Mouse (Mus musculus) midbrain, embryonic 10.5 days (tissue): ENCODE measurements around the gene Asah2. TPM values are rescaled to one million over a fixed set of nuclear protein-coding genes. Genes with fewer than 3 reads are reported as not detected.

Source experiments
- DNase-seq: peaks from one replicate; pipeline ENCODE4 v3.0.0-alpha.2; 2017; ENCODE audit warnings: low spot score
- H3K27ac ChIP-seq: fragments of 300-500 bp; sonication (generic); replicated peaks from 2 replicates; pipeline ENCODE4 v1.5.1; 2016; ENCODE audit warnings: mild to moderate bottlenecking
- H3K27me3 ChIP-seq: fragments of 300-500 bp; sonication (generic); 2 replicates; pipeline ENCODE4 v1.6.1; 2016; ENCODE audit warnings: low read depth, mild to moderate bottlenecking; ENCODE audit not compliant: poor library complexity, severe bottlenecking
- H3K36me3 ChIP-seq: fragments of 300-500 bp; sonication (generic); 2 replicates; pipeline ENCODE4 v1.6.1; 2016; ENCODE audit warnings: mild to moderate bottlenecking, moderate library complexity
- H3K4me1 ChIP-seq: fragments of 300-500 bp; sonication (generic); 2 replicates; pipeline ENCODE4 v1.6.1; 2016
- H3K4me3 ChIP-seq: fragments of 300-500 bp; sonication (generic); 2 replicates; pipeline ENCODE4 v1.5.1; 2016; ENCODE audit warnings: mild to moderate bottlenecking, moderate library complexity
- H3K9me3 ChIP-seq: fragments of 300-500 bp; sonication (generic); replicated peaks from 2 replicates; pipeline ENCODE4 v1.6.1; 2016; ENCODE audit warnings: mild to moderate bottlenecking
- WGBS: fragments of 180-500 bp; shearing (Covaris S2); methylation state at CpG from one replicate; pipeline ENCODE4 v1.1.7; 2016; 5-methylcytosine and 5-hydroxymethylcytosine counted together
- polyA plus RNA-seq: library from polyadenylated mRNA; unstranded; fragments of >200 nt; fragmentation: Nextera tagmentation; extraction: Ambion mirVana; gene quantifications from 2 replicates; pipeline ENCODE4 v1.2.1, GENCODE M21; 2016

Asah2 gene
- polyA plus RNA-seq, 1 experiment from 2014 or later, result 0.23 TPM

DNA sequence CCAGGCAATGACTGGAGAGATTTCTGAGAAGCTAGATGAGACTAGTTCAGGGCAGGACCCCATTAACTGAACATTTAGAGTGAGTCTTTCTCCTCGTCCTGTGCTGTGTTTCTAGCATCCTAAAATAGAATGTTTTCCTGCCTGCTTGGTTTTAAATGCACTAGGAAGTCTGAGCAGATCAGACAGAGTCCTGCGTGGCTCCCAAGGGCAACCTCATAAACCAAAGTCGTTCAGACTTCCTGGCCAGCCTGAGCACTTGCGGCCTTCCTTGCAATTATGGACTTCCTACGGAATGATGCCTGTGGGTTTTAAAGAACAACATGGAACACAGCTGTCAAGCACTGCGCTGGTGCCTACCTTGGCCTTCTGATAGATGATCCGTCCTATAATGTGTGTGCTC is 89.4 kb downstream of the Asah2 start:
- no peak overlapping the region for H3K27ac ChIP-seq
- no peak for DNase-seq
- no peaks in the 10 kb centered on the region for H3K4me1 ChIP-seq
- no peaks in the 10 kb centered on the region for H3K9me3 ChIP-seq
- no peaks in the 10 kb centered on the region for H3K36me3 ChIP-seq
- 82% methylated on average over 7 of the region's 7 CpGs for WGBS
- no peaks in the 10 kb centered on the region for H3K27me3 ChIP-seq
- no peak overlapping the region for H3K4me3 ChIP-seq

DNA sequence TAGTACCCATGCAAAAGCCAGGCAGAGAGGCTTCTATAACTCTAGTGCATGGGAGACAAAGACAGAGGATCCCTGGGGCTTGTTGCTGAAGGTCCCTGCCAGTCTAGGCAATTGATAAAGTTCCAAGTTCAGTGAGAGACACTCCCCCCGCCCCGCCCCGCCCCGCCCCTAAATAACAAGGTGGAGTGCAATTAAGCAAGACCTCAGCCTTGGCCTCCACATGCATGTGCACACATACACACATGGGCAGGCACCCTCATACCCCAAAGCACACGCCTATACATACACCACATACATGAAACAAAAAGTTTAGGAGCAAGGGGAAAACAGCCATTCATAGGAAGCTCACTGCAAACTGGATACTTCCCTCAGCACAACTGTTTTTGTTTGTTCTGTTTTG is 90.0 kb downstream of the Asah2 start:
- DNase-seq, result no peak
- Histone ChIP-seq H3K4me3 (no peak overlapping the region), H3K27ac (no peak overlapping the region), H3K9me3 (no peaks in the 10 kb centered on the region), H3K27me3 (no peaks in the 10 kb centered on the region), H3K4me1 (no peaks in the 10 kb centered on the region), H3K36me3 (no peaks in the 10 kb centered on the region)
- WGBS, result 81% methylated on average over 5 of the region's 5 CpGs

DNA sequence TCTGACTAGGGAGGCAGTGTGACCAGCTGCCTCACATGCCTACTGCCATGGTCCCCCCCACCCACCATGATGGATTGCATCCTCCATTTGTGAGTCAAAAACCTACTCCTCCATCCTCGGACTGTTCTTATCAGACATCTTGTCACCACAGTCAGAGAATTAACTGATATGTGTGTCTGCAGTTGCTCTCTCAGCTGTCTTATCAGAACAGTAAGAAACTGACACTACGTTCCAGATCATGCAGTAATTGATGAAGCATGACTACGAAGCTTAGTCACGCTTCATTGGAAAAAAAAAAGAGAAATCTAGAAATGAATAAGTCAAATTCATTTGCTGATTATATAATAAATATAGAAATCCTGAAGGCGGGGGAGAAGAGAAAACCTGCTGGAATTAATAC is 105.4 kb downstream of the Asah2 start:
- Histone ChIP-seq H3K9me3 (no peaks in the 10 kb centered on the region), H3K27ac (no peak overlapping the region), H3K4me3 (no peak overlapping the region), H3K36me3 (no peaks in the 10 kb centered on the region), H3K27me3 (no peaks in the 10 kb centered on the region), H3K4me1 (no peaks in the 10 kb centered on the region)
- DNase-seq, result no peak
- WGBS, result 86% methylated on average over 5 of the region's 5 CpGs

DNA sequence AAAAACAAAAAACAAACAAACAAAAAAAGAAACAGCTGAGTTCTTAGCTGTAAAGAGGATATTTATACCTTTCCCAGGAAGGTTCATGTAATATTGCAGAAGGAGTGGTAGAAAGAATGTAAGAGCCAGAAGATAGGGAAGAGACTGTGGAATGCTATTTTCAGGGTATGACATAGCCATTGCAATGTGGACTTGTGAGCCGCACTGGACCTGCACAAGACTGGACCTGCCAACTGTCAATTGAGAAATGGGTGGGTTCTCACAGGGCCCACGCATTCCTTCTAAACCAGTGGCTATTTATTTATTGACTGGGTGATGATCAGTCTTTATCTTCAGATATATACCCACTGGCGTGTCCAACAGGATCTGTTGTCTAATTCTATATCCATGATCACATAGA is 111.1 kb downstream of the Asah2 start:
- H3K36me3 ChIP-seq, result no peaks in the 10 kb centered on the region
- whole genome bisulfite sequencing, result 95% methylated on average over 3 of the region's 3 CpGs
- no peak overlapping the region for H3K4me3 ChIP-seq
- no peaks in the 10 kb centered on the region for H3K4me1 ChIP-seq
- DNase-seq, result no peak
- H3K9me3 ChIP-seq, result no peaks in the 10 kb centered on the region
- no peak overlapping the region for H3K27ac ChIP-seq
- H3K27me3 ChIP-seq, result no peaks in the 10 kb centered on the region

DNA sequence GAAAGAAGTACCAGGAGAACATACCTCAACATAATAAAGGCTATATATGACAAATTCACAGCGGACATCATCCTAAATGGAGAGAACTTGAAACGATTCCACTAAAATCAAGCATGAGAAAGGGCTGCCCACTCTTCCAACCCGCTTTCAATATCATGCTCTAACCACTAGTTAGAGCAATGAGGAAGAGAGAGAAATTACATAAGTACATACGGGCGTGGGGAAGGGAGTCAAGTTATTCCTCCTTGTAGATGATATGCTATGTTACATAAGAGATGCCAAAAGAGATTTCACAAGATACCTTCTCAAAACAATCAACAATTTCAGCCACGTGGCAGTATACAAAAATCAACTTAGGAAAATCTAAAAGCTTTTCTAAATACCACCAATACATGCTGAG is 117.0 kb downstream of the Asah2 start:
- H3K27me3 ChIP-seq, result no peaks in the 10 kb centered on the region
- no peaks in the 10 kb centered on the region for H3K36me3 ChIP-seq
- 92% methylated on average over 6 of the region's 6 CpGs for WGBS
- no peak for DNase-seq
- H3K4me3 ChIP-seq, result no peak overlapping the region
- H3K9me3 ChIP-seq, result no peaks in the 10 kb centered on the region
- no peaks in the 10 kb centered on the region for H3K4me1 ChIP-seq
- no peak overlapping the region for H3K27ac ChIP-seq

DNA sequence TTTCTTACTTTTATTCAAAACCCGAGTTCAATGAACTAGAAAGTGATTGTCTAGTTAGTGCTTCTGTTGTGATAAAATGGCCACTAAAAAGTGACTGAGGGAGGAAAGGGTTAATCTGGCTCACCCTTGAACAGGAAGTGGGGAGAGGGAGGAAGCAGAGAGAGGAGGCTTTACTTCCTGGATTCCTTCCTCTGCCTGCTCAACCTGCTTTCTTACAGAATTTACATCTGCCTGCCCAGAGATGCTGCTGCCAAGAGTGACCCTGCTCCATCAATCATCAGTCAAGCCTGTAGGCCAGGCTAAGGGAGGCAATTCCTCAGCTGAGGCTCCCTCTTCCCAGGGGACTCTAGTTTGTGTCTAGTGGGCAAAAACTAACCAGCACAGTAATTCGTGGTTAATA is 132.1 kb downstream of the Asah2 start:
- H3K27ac ChIP-seq, result no peak overlapping the region
- no peak for DNase-seq
- H3K4me3 ChIP-seq, result no peak overlapping the region
- no peaks in the 10 kb centered on the region for H3K36me3 ChIP-seq
- 77% methylated on average over 2 of the region's 2 CpGs for WGBS
- no peaks in the 10 kb centered on the region for H3K4me1 ChIP-seq
- H3K27me3 ChIP-seq, result no peaks in the 10 kb centered on the region
- no peaks in the 10 kb centered on the region for H3K9me3 ChIP-seq

DNA sequence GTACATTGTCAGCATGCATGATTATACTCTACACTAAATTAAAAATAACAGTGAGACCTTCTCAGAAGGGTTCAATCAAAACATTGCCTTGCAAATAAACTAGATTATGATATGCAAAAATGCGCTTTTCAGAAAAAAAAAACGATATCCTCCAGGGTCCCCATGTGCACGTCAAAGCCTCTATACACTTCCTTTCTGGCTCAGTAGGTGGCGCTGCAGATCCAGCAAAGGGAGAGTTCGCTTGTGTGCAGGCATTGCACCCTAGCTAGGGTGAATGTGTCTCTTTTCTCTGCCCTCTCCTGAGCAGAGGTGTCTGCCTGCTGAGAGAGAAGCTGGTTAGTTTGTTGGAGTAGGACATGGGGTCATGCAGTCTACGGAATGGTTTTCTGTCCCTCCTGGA is 136.0 kb downstream of the Asah2 start:
- WGBS, result 15% methylated on average over 6 of the region's 6 CpGs
- Histone ChIP-seq H3K9me3 (no peaks in the 10 kb centered on the region), H3K27ac (no peak overlapping the region), H3K4me1 (no peaks in the 10 kb centered on the region), H3K4me3 (no peak overlapping the region), H3K27me3 (no peaks in the 10 kb centered on the region; the same call in 1 of the 2 replicates), H3K36me3 (no peaks in the 10 kb centered on the region)
- peak; percentile 78 for DNase-seq

DNA sequence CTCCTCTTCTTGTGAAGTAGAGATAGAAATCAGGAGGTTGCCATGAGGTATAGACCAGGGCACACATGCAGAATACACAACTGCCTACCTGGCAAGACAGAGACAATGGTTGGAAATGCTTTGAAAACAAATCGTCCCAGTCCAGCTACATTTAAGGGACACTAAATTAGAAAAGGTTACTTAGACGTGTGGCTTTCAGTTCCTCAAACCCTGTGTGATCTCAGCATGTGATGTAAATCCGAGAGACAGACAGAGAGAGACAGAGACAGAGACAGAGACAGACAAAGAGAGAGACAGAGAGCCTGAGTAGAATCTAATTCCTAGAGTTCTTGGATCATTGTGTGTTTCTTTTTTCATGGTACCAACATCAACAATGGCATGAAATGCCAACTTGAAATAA is 136.6 kb downstream of the Asah2 start:
- no peaks in the 10 kb centered on the region; the same call in 1 of the 2 replicates for H3K27me3 ChIP-seq
- no peaks in the 10 kb centered on the region for H3K9me3 ChIP-seq
- no peak for DNase-seq
- H3K27ac ChIP-seq, result no peak overlapping the region
- WGBS, result 56% methylated on average over 3 of the region's 3 CpGs
- no peaks in the 10 kb centered on the region for H3K36me3 ChIP-seq
- no peaks in the 10 kb centered on the region for H3K4me1 ChIP-seq
- H3K4me3 ChIP-seq, result no peak overlapping the region

DNA sequence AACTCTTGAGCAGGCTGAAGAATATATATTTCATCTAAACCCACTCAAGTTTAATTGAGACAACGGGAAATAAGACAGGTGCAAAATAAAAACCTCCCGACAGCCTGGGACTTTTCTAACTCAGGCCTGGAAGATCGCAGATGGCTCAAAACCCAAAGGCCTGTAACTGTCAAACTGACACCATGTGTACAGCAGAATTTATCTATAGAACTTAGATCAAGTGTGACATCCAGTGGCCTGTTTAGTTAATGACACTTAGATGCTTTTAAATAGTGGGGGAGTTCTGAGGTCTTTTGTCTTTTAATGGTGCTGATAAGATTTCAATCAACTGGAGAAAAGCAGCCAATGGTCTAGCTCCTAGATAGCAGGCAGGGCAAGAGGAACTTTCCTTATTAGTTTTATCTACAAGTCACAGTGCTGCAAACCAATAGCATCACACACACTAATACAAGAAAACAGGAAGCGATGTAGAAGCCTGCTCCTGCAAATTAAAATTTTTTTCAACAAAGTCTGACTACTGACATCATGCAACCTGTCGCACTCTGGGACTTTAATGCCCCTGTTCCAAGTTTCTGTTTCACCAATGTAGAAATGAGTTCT is 140.0 kb downstream of the Asah2 start:
- H3K4me3 ChIP-seq, result no peak overlapping the region
- H3K9me3 ChIP-seq, result no peaks in the 10 kb centered on the region
- WGBS, result 80% methylated on average over 5 of the region's 5 CpGs
- no peaks in the 10 kb centered on the region for H3K36me3 ChIP-seq
- H3K4me1 ChIP-seq, result no peaks in the 10 kb centered on the region
- no peak overlapping the region for H3K27ac ChIP-seq
- H3K27me3 ChIP-seq, result no peaks in the 10 kb centered on the region; the same call in 1 of the 2 replicates
- DNase-seq, result no peak

DNA sequence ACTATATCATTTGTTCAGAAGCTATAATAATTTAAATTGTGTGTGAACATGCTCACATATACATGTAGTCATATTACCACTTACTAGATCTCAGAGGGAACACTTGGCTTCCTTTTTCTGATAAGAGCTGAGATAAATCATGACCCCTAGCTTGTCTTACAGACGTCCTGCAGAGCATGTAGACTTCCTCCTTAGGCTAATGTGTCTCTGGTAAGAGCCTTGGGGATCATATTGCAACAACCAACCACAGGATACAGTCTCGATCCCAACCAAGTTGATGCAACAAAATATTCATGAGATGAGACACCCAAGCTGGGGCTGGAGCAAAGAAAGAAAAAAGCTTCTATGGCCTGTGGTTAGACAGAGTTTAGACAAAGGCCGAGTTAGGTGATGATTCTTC is 144.9 kb downstream of the Asah2 start:
- Histone ChIP-seq H3K9me3 (no peaks in the 10 kb centered on the region), H3K4me3 (no peak overlapping the region), H3K4me1 (no peaks in the 10 kb centered on the region), H3K36me3 (no peaks in the 10 kb centered on the region), H3K27ac (no peak overlapping the region), H3K27me3 (no peaks in the 10 kb centered on the region)
- WGBS, result 71% methylated on average over 3 of the region's 3 CpGs
- DNase-seq, result no peak

DNA sequence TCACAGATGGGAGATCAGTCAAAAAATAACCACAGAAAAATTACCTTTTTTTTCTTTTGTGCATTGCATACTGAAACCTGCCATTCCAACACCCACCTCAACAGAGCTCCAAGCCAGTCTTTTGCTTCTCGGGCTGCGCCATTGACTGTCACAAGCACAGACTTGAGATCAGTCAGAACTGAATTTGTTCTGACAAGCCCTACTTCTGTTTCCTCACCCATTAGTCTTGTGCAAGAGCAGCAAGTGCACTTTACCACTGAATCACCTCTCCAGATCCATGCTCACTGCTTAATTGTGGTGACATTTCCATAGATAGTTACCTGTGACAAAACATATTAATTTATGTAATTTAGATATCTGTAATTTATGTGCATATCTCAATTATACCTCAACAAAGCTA is 147.6 kb downstream of the Asah2 start:
- Histone ChIP-seq H3K4me1 (no peaks in the 10 kb centered on the region), H3K36me3 (no peaks in the 10 kb centered on the region), H3K27me3 (no peaks in the 10 kb centered on the region), H3K9me3 (no peaks in the 10 kb centered on the region), H3K4me3 (no peak overlapping the region), H3K27ac (no peak overlapping the region)
- no peak for DNase-seq
- WGBS, result 89% methylated on average over 2 of the region's 2 CpGs

DNA sequence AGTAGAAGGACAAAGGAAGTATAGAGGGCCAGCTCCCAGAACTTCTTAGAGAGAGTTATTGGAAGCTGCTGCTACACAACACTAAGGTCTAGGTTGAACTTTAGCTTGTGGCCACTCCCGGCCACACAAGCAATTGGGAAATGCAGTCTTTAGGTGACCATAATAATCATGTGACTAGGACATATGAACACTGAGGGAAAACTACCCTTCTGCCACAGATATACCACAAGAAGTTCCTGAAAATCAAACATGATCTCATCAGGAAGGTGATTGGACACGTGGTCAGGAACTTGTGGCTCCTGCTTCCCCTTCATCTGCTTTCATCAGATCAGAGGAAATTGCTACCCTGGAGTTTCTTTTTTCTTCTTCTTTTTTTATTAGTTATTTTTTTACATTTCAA is 151.7 kb downstream of the Asah2 start:
- WGBS, result 74% methylated on average over 2 of the region's 2 CpGs

DNA sequence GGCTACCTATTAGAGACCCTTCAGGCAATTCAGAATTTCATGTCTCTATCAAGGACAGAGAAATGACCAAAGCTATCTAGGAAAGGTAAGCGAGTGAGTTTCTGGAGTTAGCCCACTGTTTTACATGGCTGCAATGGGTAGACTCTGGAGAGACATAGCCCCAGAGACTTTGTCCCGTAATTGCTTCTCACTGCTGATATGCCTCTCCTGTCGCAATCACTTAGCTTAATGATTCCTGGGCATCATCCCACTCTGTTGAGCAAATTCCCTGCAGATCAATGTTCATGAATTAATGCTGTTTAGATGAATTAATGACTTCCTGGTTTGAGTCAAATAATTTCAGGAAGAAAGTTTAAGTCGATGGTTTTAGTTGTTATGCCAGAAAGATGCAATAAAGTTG is 153.3 kb downstream of the Asah2 start:
- 87% methylated on average over 4 of the region's 4 CpGs for WGBS
- Histone ChIP-seq H3K4me3 (no peak overlapping the region), H3K9me3 (no peaks in the 10 kb centered on the region), H3K27me3 (no peaks in the 10 kb centered on the region), H3K27ac (no peak overlapping the region), H3K36me3 (no peaks in the 10 kb centered on the region), H3K4me1 (no peaks in the 10 kb centered on the region)
- no peak for DNase-seq

More for the DNA sequence above, 151.7 kb downstream of the Asah2 start:
- no peaks in the 10 kb centered on the region for H3K9me3 ChIP-seq
- no peak overlapping the region for H3K4me3 ChIP-seq
- H3K27me3 ChIP-seq, result no peaks in the 10 kb centered on the region
- H3K36me3 ChIP-seq, result no peaks in the 10 kb centered on the region
- H3K4me1 ChIP-seq, result no peaks in the 10 kb centered on the region
- no peak for DNase-seq
- no peak overlapping the region for H3K27ac ChIP-seq

DNA sequence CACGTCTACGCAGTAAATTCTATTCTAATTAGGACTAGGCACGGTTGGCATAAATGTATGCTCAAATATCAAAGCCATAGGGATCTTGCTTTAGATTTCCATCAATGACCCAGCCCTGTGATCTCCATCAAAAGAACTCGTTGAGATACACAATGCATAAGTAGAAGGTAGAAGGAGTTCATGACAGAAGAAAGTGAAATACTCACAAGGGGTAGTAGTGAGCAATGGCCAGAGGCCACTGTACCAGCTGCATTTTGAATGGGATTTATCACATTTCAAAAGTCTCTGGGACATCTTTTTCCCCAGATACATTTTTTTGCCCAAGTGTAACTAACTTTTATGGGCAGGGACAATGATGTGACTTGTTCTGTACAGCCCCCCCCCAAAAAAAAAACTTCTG is 153.7 kb downstream of the Asah2 start:
- H3K4me1 ChIP-seq, result no peaks in the 10 kb centered on the region
- H3K9me3 ChIP-seq, result no peaks in the 10 kb centered on the region
- no peak overlapping the region for H3K27ac ChIP-seq
- no peak for DNase-seq
- H3K27me3 ChIP-seq, result no peaks in the 10 kb centered on the region
- no peaks in the 10 kb centered on the region for H3K36me3 ChIP-seq
- H3K4me3 ChIP-seq, result no peak overlapping the region
- WGBS, result 86% methylated on average over 4 of the region's 4 CpGs
